Mouse (Mus musculus): ENCODE measurements at regions not wholly inside any gene's neighbourhood (a gene's known extent, or its start where the extent isn't known, plus 50 kb on each side); places are given as distances from the start of the nearest gene placed in this dataset.

DNA sequence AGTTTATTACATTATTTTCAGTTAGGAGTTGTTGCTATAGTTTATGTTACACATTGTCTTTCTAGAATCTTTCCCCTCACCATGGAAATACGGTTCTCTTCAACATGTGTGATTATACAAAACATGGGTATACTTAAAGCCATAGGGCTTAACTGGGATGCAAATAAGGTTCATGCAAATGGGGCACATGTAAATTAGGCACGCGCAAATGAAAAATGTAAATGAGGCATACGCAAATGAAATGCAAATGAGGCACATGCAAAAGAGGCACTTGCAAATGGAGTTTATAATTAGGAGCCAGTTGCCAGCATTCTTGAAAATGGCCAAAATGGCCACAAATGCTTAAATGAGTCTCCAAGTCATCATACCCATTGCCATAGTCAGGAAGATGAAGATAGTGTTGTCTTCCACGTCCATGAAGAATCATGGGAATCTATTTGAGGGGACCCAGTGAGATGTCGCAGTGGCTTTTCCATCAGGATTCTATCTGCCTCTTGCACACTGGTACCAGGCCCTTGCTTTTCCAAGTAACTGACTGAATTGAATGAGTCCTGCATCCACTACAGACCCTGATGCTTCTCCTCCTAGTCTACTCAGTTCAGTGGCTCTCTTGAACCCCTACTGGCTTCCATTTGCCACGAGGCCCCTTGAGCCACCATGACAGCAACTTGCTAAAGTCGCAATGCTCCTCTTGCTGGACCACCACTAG, 65.4 kb upstream of the Rbm19 start:
- TF ChIP-seq POLR2A (IDR thresholded peaks at IDR 0.05; ENCODE audit: low read depth, low read length), result no peak
- TF ChIP-seq CTCF (conservative IDR thresholded peaks at IDR 0.05; ENCODE audit: insufficient read depth, insufficient read length, low read depth, low read length), result no peak
